Mouse (Mus musculus) cortical plate, adult 2 months (tissue): ENCODE results near the gene Anks1.
A peak's percentile ranks its signal among the peaks of the same experiment; 100 is the strongest.

Experiments used
- CTCF ChIP-seq: fragments of 200-500 bp; IDR thresholded peaks from 2 replicates; pipeline ENCODE4 v1.5.1; 2011; ENCODE audit warnings: mild to moderate bottlenecking, control low read depth, low read length; ENCODE audit not compliant: insufficient read depth; ENCODE audit errors: extremely low read depth
- POLR2A ChIP-seq: fragments of 200-500 bp; IDR thresholded peaks from 2 replicates; pipeline ENCODE4 v1.6.1; 2011; ENCODE audit warnings: mild to moderate bottlenecking, low read length, control low read depth; ENCODE audit not compliant: insufficient read depth; ENCODE audit errors: extremely low read depth

DNA sequence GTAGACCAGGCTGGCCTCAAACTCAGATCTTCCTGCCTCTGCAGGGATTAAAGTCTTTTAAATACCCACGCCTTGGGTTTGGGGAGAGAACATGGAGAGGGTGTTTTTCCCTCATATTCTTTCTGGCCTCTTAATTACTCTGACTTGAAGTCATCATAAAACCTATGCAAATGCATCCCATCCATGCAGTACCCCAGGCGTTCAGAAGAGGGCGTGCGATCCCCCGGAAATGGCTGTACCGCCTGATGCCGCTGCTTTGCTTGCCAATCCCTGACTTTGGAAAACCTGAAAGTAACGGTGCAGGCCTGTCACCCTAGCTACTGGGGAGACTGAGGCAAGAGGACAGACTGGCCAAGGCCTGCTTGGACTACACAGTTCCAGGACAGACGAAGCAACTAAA lies 172.3 kb downstream of the Anks1 start:
- TF ChIP-seq CTCF (peak; percentile 50), POLR2A (no peak)
